Mouse (Mus musculus) layer of hippocampus, postnatal 36 days (tissue): Measurements from ENCODE around the gene Oxt. TPM values are rescaled to one million over a fixed set of nuclear protein-coding genes. Genes with fewer than 3 reads are reported as not detected.
"Not testable (repeated sequence)": the region's sequence is repeated elsewhere in the genome, so short reads cannot be mapped to it uniquely, and the experiment has no call there.

Experiments
- DNase-seq, 2 experiments: peaks; one replicate each; pipeline ENCODE4 v3.0.0; 2022
- total RNA-seq, 2 experiments: library from RNA; stranded (reverse); gene quantifications; 2 replicates each; pipeline ENCODE4 v1.2.3; 2021

Oxt gene
- not detected for total RNA-seq

DNA sequence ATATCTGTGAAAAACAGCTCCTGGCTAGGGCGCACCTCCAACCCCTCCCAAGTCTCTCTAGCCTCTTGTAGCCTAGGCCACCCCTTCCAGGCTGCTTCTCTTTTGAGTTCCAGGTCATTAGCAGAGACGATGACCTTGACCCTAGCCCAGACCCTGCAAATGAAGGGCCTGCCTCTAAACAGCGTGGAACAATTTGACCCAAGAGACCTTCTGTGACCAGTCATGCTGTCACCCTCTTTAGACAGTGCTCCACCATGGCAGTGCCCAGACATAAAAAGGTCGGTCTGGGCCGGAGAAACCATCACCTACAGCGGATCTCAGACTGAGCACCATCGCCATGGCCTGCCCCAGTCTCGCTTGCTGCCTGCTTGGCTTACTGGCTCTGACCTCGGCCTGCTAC lies at the start of gene Oxt:
TSS of gene Oxt (plus strand) at position 301 of the 400 bp plus-strand sequence.
- DNase-seq: no peak

DNA sequence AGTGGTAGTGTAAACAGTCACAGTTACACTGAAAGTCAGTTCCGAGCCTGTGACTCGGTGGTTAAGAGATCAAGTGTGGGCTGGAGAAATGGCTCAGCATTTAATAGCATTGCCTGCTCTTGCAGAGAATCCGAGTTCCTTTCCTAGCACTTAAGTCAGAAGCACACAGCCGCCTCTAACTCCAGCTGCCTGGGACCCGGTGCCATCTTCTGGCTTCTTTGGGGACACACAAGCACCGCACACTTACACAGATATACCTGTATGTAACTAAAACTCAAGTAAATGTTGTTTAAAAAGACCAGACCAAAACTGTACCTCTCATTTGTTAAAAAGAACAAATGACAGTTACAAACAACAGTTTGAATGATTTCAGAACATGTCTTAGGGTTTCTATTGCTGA lies 47.5 kb upstream of the Oxt start:
- DNase-seq: no peak

DNA sequence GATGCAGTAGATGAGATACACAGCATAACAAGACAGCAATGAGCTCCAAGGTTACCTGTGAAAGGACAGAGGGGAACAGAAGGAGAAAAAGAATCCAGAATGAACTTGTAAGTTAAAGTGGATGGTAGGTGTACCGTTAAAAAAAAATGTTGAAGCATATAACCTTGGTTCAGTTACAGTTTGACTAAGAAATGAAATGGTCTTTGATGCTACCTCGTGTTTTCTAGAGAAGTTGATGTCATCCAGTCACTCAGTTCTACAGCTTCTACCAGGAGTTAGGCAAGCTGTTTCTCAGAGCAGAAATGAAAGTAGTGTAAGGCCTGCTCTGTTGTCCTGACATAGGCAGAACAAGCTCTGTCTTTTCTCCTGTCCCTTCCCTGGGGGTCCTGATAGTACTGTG lies 46.7 kb upstream of the Oxt start:
- DNase-seq: no peak

DNA sequence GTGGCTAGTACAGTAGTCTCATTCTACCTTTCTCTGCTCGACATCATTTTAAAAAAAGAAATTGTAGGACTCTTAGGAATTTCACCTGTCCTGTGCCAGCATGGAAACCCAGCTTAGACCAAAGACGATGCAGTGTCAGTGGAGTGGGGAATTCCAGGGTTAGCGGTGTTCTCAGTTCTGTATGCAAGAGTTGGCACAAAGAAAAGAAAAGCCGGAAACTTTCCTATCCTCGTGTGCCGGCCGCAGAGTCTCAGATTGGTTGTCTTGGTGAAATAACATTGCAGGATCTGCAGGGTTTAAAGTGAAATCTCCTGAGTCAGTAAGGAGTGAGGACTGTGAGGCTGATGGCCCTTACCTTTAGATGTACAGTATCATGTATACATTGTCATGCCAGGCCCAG lies 46.0 kb upstream of the Oxt start:
- DNase-seq: no peak

DNA sequence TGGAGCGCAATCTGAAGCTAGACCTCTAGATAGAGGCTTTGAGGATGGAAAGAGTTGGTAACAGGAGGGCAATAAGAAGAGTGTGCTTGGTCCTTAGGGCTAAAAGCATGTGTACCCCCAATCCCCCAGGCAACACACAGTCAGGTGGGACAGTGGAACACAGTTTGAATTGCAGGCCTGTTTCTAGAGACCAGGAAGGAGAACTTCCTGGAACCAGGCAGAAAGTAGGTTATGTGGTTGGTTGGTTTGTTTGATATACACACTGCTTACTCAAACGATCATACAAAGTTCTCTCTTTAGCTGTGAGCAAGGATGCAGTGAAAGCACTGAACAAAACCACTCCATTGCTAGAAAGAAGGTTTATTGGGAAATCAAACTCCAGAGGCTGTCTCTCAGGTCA lies 43.8 kb upstream of the Oxt start:
- DNase-seq: no peak

DNA sequence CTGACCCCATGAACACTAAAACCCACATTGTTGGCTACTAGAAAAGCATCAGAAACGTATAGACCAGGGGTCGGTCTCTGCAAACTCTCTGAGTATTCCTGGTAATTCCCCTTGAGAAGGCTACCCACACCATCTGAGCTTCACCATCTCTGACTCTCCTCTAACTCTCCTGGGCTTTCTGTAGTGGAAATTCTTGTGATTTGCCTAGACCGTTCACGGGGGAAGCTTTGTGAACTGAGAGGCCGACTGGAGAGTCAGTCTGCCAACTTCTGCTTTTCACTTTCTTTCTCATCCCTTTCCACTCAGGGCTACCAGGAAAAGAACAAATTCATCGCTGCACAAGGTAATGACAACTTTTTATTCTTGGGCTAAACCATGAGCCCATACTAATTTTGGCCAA lies 41.0 kb upstream of the Oxt start:
- DNase-seq: no peak

DNA sequence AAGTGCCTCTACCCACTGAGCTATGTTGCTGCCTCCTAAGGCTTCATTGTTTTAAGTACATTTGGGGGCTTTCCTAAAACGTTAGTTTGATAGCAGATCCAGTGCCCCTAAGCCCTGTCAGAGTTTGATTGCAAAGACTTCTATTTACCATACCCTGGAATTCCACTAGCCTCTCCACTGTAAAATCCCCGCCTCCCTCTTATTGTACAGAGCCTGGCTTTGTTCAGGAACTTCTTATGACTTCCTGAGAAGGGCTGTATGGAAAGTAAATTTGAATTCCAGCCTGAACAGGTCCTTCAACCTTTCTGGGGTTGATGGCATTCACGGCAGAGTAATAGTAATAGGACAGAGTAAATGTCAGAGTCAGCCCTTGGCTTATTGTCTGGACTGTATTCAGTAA lies 39.1 kb upstream of the Oxt start:
- DNase-seq: no peak

DNA sequence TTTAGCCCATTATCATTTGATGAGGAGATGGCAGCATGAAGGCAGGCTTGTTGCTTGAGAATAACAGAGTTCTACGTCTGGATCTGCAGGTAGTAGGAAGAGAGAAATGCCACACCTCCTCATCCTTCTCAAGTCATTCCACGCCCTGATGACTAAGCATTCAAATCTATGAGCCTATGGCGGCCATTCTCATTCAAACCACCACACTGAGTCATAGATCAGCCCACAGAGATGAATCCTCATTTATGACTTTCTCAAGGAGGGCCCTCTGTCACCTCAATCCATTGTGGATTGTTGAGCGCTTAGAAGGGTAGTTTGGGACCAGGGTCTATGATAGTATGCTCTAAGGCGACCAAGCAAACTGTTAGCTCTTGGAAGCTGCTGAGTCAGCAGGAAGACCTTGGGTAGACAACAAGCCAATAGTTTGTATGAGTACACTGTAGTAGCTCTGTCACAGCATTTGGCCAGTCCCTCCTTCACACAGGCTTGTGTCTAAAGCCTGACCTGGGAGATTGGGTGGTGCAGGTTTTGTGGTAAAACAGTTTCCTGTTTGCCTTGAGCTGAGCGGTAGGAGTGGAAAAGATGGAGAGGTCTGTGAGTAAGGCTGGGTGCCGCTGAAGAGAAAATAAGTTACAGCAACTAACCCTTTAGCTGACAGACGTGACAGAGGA lies 37.0 kb upstream of the Oxt start:
- no peak for DNase-seq

DNA sequence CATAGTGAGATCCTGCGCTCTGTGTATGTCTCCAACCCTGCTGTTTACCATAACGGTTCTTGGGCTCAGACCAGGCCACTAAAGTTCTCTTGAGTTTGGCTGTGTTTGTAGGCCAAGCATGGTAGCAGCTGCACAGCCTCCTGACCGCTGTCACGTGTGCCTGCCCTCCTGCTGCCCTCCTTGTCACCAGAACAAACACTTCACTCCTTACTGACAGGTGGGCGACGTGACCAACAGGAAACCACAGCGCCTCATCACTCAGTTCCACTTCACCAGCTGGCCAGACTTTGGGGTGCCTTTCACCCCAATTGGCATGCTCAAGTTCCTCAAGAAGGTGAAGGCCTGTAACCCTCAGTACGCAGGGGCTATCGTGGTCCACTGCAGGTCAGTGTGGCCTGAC lies 35.7 kb upstream of the Oxt start:
- no peak for DNase-seq

DNA sequence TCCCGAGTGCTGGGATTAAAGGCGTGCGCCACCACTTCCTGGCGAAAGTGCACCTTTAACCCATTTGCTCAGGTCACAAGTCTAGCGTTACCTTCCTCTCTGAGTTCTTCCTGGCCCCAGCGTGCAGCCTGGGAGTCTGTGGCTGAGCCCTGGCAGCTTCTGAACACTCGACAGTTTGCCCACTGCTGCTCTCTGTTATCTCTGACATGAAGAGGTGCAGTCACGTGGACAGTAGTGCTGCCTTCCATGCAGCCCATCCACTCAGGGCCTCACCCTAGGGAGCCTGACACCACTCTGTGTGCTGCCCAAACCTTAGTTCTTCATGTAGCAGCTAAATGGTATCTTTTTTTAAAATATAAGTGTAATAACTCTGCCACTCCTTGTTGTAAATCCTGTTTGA lies 29.0 kb upstream of the Oxt start:
- no peak for DNase-seq

DNA sequence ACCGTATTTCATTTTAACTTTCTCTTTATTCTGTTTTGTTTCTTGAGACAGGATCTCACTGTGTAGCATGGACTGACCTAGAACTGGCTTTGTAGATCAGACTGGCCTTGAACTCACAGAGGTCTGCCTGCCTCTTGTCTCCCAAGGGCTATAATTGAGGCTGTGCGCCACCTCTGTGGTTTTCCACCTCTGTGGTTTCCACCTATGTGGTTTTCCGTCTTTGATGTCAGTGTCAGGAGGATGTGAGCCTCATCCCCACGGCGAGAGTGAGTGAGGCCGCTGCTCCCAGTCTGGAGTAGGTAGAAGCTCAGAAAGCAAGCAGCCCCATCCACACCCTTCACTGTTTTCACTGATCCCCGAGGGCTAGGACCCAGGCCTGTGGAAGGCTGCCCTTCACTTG lies 21.1 kb upstream of the Oxt start:
- DNase-seq: no peak

DNA sequence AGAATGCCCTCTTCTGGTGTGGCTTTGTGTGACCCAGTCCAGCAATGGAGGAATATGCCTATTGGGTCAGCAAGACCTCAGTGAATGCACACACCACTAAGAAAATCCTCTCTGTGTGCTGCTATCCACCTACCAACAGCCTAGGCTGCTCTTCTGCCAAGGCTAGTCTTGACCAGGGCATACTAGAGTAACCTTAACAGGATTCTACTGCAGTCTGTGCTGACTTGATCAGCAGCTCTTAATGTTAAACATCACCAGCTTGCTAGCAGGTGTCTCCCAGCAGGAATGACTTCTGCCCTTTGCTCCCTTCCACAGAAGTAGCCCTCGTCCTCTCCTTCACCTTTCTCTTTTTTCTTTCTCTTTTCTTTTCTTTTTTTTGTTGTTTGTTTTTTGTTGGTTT lies 19.7 kb upstream of the Oxt start:
- DNase-seq: no peak

DNA sequence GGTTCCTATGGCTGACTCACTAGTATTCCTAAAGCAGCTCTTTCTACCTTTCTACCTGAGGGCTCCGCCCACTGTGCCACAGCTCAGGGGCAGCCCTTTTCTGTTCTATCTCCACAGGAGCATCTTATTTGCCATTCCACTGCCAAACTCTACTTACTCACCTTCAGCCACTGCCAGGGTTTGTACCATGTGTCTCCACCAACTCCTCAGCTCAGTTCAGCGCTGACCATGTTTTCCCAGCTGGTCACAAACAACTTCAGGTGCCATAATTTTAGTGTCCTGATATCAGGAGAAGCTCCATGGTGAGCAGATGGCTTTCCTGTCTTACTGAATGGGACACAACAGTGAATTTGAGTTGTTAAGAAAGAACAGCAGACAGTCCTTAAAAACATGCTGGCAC lies 18.5 kb upstream of the Oxt start:
- no peak for DNase-seq

DNA sequence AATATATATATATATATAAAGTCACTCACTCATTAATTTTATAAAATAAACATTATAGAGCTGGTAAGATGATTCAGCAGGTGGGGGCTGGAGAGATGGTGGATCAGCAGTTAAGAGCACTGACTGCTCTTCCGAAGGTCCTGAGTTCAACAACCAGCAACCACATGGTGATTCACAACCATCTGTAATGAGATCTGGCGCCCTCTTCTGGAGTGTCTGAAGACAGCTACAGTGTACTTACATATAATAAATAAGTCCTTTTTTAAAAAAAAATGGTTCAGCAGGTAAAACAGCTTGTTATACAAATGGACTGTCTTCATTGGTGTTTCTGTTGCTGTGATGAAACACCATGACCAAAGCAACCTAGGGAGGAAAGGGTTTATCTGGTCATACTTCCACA lies 18.0 kb upstream of the Oxt start:
- no peak for DNase-seq

DNA sequence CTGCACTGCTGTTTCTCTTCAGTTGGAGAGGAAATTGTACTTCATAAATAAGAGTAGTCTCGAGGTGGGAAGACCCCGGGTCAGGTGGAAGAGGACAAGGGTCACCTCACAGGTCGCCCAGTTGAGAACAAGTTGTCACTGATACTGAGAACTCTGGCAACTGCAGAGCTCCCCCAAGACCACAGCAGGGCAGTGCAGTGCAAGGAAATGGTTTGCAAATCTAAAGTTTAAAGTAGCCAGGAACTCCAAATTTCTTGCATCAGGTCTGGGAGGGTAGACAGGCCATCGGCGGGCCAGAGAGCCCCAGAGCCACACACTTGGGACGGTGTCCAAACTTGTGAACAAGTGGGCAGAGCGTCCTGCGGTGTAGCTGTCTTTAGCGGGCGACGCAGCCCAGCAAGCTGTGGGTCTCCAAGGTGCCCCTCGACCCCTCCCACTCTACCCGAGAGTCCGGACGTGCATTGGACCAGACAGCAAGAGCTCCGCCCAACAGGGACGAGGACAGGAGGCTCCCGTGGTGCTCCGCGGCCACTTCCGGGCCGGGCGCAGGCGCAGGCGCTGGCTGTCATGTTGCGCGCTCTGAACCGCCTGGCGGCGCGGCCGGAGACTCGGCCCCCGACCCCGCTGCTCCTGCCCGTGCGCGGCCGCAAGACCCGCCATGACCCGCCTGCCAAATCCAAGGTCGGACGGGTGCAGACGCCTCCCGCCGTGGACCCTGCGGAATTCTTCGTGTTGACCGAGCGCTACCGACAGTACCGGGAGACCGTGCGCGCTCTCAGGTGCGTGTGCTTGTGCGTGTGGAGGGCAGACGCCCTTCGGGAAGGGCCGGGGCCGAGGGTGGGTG lies 12.5 kb upstream of the Oxt start, which contains the start of gene Mrps26:
TSS of gene Mrps26 (plus strand) at position 531 of the 844 bp plus-strand sequence.
- peak; percentile 94 for DNase-seq

DNA sequence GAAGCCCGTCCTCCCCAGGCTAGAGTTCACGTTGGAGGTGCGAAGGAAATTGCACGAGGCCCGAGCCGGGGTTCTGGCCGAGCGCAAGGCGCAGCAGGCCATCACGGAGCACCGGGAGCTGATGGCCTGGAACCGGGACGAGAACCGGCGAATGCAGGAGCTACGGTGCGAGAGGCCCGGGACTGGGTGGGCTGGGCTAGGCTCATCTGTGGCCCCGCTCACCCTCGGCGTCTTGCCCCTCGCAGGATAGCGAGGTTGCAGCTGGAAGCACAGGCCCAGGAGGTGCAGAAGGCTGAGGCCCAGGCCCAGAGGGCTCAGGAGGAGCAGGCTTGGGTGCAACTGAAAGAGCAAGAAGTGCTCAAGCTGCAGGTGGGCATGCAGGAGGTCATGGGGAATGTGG lies 11.9 kb upstream of the Oxt start:
- DNase-seq: no peak

DNA sequence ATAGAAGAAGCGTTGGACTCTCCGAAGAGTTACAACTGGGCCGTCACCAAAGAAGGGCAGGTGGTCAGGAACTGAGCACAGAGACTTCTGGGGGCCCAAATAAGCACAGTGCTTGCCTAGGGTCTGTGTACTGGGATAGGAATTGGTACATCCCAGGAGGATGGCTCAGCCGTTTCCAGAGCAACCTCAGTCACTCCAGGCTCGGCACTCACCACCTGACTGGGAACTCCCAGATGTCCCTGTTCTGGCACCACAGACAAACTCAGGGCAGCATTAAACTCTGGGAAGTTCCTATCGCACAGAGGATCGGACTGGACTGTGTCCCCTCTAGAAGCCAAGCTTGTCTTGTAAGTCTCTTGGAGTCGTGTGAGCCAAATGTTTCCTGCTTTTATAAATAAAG lies 11.0 kb upstream of the Oxt start:
- peak in 1 of 2 experiments; percentile 32 for DNase-seq

DNA sequence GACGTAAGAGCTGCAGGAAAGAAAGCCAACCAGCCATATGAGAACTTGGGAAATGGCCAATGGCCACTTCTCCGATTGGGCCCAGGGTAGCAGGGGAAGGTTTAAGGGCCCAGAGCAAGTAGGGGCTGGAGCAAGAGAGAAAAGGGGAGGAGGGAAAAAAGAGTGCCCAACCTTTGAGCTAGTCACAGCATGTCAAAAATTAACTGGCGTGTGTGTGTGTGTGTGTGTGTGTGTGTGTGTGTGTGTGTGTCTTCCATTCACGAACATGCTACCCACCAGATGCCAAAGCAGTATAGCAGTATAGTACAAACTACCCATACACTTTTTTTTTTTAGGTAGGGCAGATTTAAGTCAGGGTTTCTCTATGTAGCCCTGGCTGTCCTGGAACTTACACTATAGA lies 7.1 kb upstream of the Oxt start:
- no peak for DNase-seq

DNA sequence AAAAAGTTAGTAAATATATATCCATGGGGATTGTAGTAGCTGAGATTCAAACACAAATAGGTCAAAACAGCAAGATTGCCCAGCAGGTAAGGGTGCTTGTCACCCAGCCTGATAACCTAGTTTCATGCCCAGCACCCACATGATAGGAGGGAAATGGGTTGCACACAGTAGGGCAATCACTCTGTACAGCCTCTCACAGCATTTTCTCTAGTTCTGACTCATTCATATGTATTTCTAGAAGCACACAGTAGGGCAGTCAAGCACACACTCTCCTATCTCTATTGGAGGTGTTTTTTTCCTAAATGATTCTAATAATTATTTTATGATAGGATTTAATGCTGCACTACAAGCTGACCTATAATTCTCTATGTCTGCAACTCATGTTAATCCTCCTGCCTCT lies 6.0 kb upstream of the Oxt start:
- no peak for DNase-seq

DNA sequence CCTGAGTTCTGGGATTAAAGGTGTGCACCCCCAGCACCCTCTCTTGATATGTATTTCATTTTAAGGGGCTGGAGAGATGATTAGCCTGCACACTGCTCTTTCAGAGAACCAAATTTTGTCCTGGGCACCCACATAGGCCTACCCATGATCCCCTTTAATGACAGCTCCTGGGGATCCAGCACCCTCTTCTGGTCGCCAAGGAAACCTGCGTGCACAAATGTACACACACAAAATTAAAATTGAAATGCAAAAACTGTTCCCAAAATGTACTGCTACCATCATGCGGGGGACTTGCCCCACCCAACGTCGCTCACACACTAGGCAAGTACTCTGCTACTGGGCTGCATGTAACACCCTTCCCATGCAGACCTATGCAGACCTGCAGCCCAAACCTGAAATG lies 1.0 kb upstream of the Oxt start:
- no peak for DNase-seq

DNA sequence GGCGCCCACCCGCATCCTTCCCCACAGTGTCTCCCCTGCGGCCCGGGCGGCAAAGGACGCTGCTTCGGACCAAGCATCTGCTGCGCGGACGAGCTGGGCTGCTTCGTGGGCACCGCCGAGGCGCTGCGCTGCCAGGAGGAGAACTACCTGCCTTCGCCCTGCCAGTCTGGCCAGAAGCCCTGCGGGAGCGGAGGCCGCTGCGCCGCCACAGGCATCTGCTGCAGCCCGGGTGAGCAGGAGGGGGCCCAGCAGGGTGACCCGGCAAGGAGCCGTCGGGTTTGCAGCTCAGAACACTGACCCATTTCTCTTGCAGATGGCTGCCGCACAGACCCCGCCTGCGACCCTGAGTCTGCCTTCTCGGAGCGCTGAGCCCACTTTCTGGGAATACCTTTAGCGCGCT lies 591 bp downstream of the Oxt start:
- DNase-seq: not testable (repeated sequence)

DNA sequence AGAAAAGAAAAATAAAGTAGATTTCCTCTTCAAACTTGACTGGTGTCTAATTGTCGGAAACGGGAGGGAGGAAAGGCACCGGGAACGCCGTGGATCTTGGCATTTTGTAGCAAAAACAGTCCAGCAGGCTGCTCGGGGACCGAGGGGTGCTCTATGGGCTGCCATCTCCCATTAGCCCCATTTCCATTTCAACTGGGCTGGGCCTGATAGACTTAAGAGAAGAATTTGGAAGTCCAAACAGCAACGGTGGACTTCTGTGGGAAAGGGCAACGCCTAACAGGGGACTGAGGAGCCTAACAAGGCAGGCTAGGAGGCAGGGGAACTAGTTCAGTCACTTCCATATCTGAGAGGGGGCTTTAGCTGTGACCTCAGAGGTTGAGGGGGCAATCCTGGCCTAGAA lies 1.0 kb downstream of the Oxt start:
- no peak for DNase-seq

DNA sequence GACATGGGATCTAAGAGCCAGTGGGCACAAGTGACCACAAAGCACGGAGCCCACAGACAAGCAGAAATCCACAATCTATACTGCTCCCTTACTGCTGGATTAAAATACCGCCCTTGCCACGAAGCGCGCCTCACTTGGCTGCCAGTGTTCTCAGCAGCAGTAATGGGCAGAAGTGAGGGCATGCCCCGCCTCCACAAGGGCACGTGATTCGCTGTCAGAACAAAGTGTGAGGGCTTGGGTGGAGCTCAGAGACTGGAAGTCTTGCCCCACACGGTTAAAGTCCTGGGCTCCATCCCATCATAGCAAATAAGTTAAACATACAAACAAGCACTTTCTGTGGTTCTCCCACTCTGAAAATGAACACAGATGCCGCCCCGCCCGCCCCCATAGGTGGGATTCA lies 1.7 kb downstream of the Oxt start:
- no peak for DNase-seq

DNA sequence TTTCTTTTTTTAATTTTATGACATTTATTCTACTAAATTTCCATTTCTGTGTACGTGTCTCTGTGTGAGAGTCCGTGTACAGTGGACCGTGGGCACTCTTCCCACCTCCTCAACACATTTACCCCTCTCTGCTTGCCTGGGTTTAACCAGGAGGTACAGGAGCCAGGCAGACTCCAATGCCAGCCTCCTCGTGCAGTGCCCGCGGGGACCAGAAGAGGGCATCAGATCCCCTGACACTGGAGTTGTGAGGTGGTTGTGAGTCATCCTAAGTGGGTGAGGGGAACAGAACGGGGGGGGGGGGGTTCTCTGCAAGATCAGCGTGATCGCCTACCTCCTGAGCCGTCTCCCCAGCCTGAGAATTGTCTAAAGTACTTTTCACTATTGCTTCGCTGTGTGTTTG lies 2.2 kb downstream of the Oxt start:
- peak; percentile 68 for DNase-seq
